Mouse (Mus musculus) heart, postnatal 0 days (tissue): ENCODE measurements around the gene Ankrd36.

Experiments
- CTCF ChIP-seq: IDR thresholded peaks from 2 replicates; pipeline ENCODE4 v1.5.1; 2016; ENCODE audit warnings: antibody characterized with exemption, control low read depth, low read depth
- EP300 ChIP-seq: IDR thresholded peaks from 2 replicates; pipeline ENCODE4 v1.6.1; 2016; ENCODE audit warnings: antibody characterized with exemption, low read depth

- TF ChIP-seq CTCF = peak; percentile 48
- no peak for TF ChIP-seq EP300
Observed at GRCm38 (mm10) chr11:5650321-5650720, 80.8 kb downstream of the Ankrd36 start.
